Mouse (Mus musculus) spleen, postnatal 4 days (tissue): ENCODE results near the gene Cbl.

Experiments used
- DNase-seq, 2 experiments: peaks; one replicate each; pipeline ENCODE4 v3.0.0; 2022; ENCODE audit warnings: low spot score in 2 of 2

Gene Cbl

GRCm38 (mm10) chr9:44233802-44234478 lies at the start of gene Cbl:
TSS of gene Cbl (minus strand) at chr9:44234049.
- peak; percentile 98 to 99 for DNase-seq

- no peak for DNase-seq
These were observed 49.3 kb upstream of the Cbl start for GRCm38 (mm10) chr9:44283183-44283582.

GRCm38 (mm10) chr9:44269973-44270372 lies 36.1 kb upstream of the Cbl start:
- DNase-seq: no peak

- DNase-seq: peak in 1 of 2 experiments; percentile 53
These were observed 35.2 kb upstream of the Cbl start for GRCm38 (mm10) chr9:44269077-44269476.

GRCm38 (mm10) chr9:44268432-44268831 lies 34.6 kb upstream of the Cbl start, which contains the start of gene Nlrx1:
TSS of gene Nlrx1 (minus strand) at chr9:44268599.
- DNase-seq: peak in 1 of 2 experiments; percentile 37

- DNase-seq: peak; percentile 86 to 93
These were observed 34.1 kb upstream of the Cbl start for GRCm38 (mm10) chr9:44268027-44268360.

GRCm38 (mm10) chr9:44267319-44268026 lies 33.6 kb upstream of the Cbl start:
- peak in 1 of 2 experiments; percentile 17 for DNase-seq

- no peak for DNase-seq
These were observed 32.8 kb upstream of the Cbl start for GRCm38 (mm10) chr9:44266478-44267226.

GRCm38 (mm10) chr9:44261388-44261787 lies 27.5 kb upstream of the Cbl start:
- no peak for DNase-seq

GRCm38 (mm10) chr9:44259014-44259413 lies 25.2 kb upstream of the Cbl start:
- peak in 1 of 2 experiments; percentile 11 for DNase-seq

- DNase-seq: no peak
These were observed 22.4 kb upstream of the Cbl start for GRCm38 (mm10) chr9:44256213-44256612.

- DNase-seq: no peak
These were observed 21.3 kb upstream of the Cbl start for GRCm38 (mm10) chr9:44255136-44255521.

- no peak for DNase-seq
These were observed 20.8 kb upstream of the Cbl start for GRCm38 (mm10) chr9:44254508-44255135.

GRCm38 (mm10) chr9:44253441-44253840 lies 19.6 kb upstream of the Cbl start:
- DNase-seq: no peak

GRCm38 (mm10) chr9:44251314-44251713 lies 17.5 kb upstream of the Cbl start, which contains the start of gene Pdzd3:
TSS of gene Pdzd3 (minus strand) at chr9:44251471.
- no peak for DNase-seq

- no peak for DNase-seq
These were observed 16.6 kb upstream of the Cbl start for GRCm38 (mm10) chr9:44250445-44250844.

GRCm38 (mm10) chr9:44249181-44250146 lies 15.6 kb upstream of the Cbl start:
- DNase-seq: peak; percentile 70 to 83

- DNase-seq: no peak
These were observed 14.1 kb upstream of the Cbl start for GRCm38 (mm10) chr9:44247907-44248306.

- no peak for DNase-seq
These were observed 9.8 kb upstream of the Cbl start for GRCm38 (mm10) chr9:44243621-44244020.

GRCm38 (mm10) chr9:44241418-44241817 lies 7.6 kb upstream of the Cbl start:
- no peak for DNase-seq

- DNase-seq: no peak
These were observed 7.1 kb upstream of the Cbl start for GRCm38 (mm10) chr9:44240911-44241310.
